Mouse (Mus musculus) MEL (cell line): Measurements from ENCODE around the gene Olfr656. TPM values are rescaled to one million over a fixed set of nuclear protein-coding genes. Genes with fewer than 3 reads are reported as not detected.

Experiments used
- DNase-seq: peaks from one replicate; pipeline ENCODE4 v3.0.0; 2011; ENCODE audit warnings: low read depth, low spot score
- H3K27ac ChIP-seq: 2 replicates; pipeline ENCODE4 v1.5.1; 2012; ENCODE audit warnings: low read depth, mild to moderate bottlenecking, control low read depth, low read length, moderate library complexity; ENCODE audit not compliant: control insufficient read depth
- H3K27me3 ChIP-seq, 2 experiments: fragments of 150-350 bp in 1 of 2; sonication (generic) in 1 of 2; 2 replicates each; pipeline ENCODE4 v1.6.1; 2012; ENCODE audit warnings: low read length in 2 of 2, mild to moderate bottlenecking in 2 of 2, improper control_type of control experiment in 1 of 2, moderate library complexity in 1 of 2; ENCODE audit not compliant: insufficient read depth in 2 of 2, control insufficient read depth in 1 of 2
- H3K36me3 ChIP-seq, 2 experiments: 2 replicates each; pipeline ENCODE4 v1.6.1; 2012 to 2014; ENCODE audit warnings: low read length in 2 of 2, improper control_type of control experiment in 1 of 2, inconsistent platforms in 1 of 2, mild to moderate bottlenecking in 1 of 2; ENCODE audit not compliant: insufficient read depth in 2 of 2, control insufficient read depth in 1 of 2
- H3K4me1 ChIP-seq, 2 experiments: fragments of 150-350 bp in 1 of 2; sonication (generic) in 1 of 2; 2 replicates each; pipeline ENCODE4 v1.6.1; 2012; ENCODE audit warnings: low read length in 2 of 2, improper control_type of control experiment in 1 of 2, mild to moderate bottlenecking in 1 of 2; ENCODE audit not compliant: insufficient read depth in 2 of 2, control insufficient read depth in 1 of 2
- H3K4me3 ChIP-seq, 2 experiments: fragments of 150-350 bp in 1 of 2; sonication (generic) in 1 of 2; 2 replicates each; pipeline ENCODE4 v1.5.1; 2012; ENCODE audit warnings: low read depth in 2 of 2, low read length in 2 of 2, mild to moderate bottlenecking in 2 of 2, moderate library complexity in 2 of 2, control low read depth in 1 of 2, improper control_type of control experiment in 1 of 2; ENCODE audit not compliant: control insufficient read depth in 1 of 2, insufficient read depth in 1 of 2
- H3K79me2 ChIP-seq: 2 replicates; pipeline ENCODE4 v1.6.1; 2012; ENCODE audit warnings: mild to moderate bottlenecking, low read length, moderate library complexity; ENCODE audit not compliant: control insufficient read depth, poor library complexity, insufficient read depth
- H3K9ac ChIP-seq: 2 replicates; pipeline ENCODE4 v1.6.1; 2012; ENCODE audit warnings: low read depth, mild to moderate bottlenecking, control low read depth, low read length, moderate library complexity; ENCODE audit not compliant: control insufficient read depth, poor library complexity, severe bottlenecking
- H3K9me3 ChIP-seq: fragments of 150-350 bp; sonication (generic); replicated peaks from 2 replicates; pipeline ENCODE4 v1.6.1; 2012; ENCODE audit warnings: mild to moderate bottlenecking, low read length, improper control_type of control experiment, moderate library complexity; ENCODE audit not compliant: insufficient read depth
- BHLHE40 ChIP-seq: IDR thresholded peaks from 2 replicates; pipeline ENCODE4 v1.6.1; 2012; ENCODE audit warnings: low read depth, mild to moderate bottlenecking, inconsistent platforms, low read length, improper control_type of control experiment, borderline replicate concordance
- CHD2 ChIP-seq: IDR thresholded peaks from 2 replicates; pipeline ENCODE4 v1.6.1; 2011; ENCODE audit warnings: low read length, improper control_type of control experiment
- E2F4 ChIP-seq: IDR thresholded peaks from 2 replicates; pipeline ENCODE4 v1.6.1; 2011; ENCODE audit warnings: low read depth, low read length, improper control_type of control experiment, borderline replicate concordance
- ELF1 ChIP-seq: IDR thresholded peaks from 2 replicates; pipeline ENCODE4 v1.6.1; 2014; ENCODE audit warnings: low read depth, mild to moderate bottlenecking, inconsistent platforms, low read length, improper control_type of control experiment, moderate library complexity
- ETS1 ChIP-seq: IDR thresholded peaks from 2 replicates; pipeline ENCODE4 v1.6.1; 2012; ENCODE audit warnings: low read depth, mild to moderate bottlenecking, inconsistent platforms, low read length, improper control_type of control experiment, moderate library complexity
- GABPA ChIP-seq: IDR thresholded peaks from 2 replicates; pipeline ENCODE4 v1.6.1; 2012; ENCODE audit warnings: low read depth, mild to moderate bottlenecking, inconsistent platforms, low read length, improper control_type of control experiment, moderate library complexity
- GATA1 ChIP-seq: IDR thresholded peaks from 2 replicates; pipeline ENCODE4 v1.6.1; 2011; ENCODE audit warnings: low read depth, low read length, improper control_type of control experiment
- HCFC1 ChIP-seq: IDR thresholded peaks from 2 replicates; pipeline ENCODE4 v1.6.1; 2012; ENCODE audit warnings: low read depth, mild to moderate bottlenecking, inconsistent platforms, low read length, improper control_type of control experiment, moderate library complexity
- JUND ChIP-seq: IDR thresholded peaks from 2 replicates; pipeline ENCODE4 v1.6.1; 2011; ENCODE audit warnings: low read depth, mild to moderate bottlenecking, improper control_type of control experiment, low read length
- KAT2A ChIP-seq: conservative IDR thresholded peaks from 2 replicates; pipeline ENCODE4 v1.6.1; 2012; ENCODE audit warnings: low read depth, low read length, improper control_type of control experiment, inconsistent platforms
- MAFK ChIP-seq: IDR thresholded peaks from 2 replicates; pipeline ENCODE4 v1.6.1; 2011; ENCODE audit warnings: low read depth, mild to moderate bottlenecking, low read length, improper control_type of control experiment, borderline replicate concordance
- MAX ChIP-seq: IDR thresholded peaks from 2 replicates; pipeline ENCODE4 v1.6.1; 2011; ENCODE audit warnings: low read length, improper control_type of control experiment
- MEF2A ChIP-seq: IDR thresholded peaks from 2 replicates; pipeline ENCODE4 v1.6.1; 2014; ENCODE audit warnings: low read depth, mild to moderate bottlenecking, inconsistent platforms, low read length, improper control_type of control experiment; ENCODE audit not compliant: poor library complexity, insufficient replicate concordance, severe bottlenecking; ENCODE audit errors: extremely low read depth
- MXI1 ChIP-seq: IDR thresholded peaks from 2 replicates; pipeline ENCODE4 v1.6.1; 2011; ENCODE audit warnings: mild to moderate bottlenecking, low read depth, low read length, improper control_type of control experiment
- MYC ChIP-seq: IDR thresholded peaks from 2 replicates; pipeline ENCODE4 v1.6.1; 2011; ENCODE audit warnings: low read depth, mild to moderate bottlenecking, low read length, improper control_type of control experiment, moderate library complexity
- NELFE ChIP-seq: IDR thresholded peaks from 2 replicates; pipeline ENCODE4 v1.6.1; 2011; ENCODE audit warnings: low read depth, low read length, improper control_type of control experiment
- POLR2AphosphoS2 ChIP-seq: IDR thresholded peaks from 2 replicates; pipeline ENCODE4 v1.6.1; 2011; ENCODE audit warnings: low read length, improper control_type of control experiment
- RAD21 ChIP-seq: IDR thresholded peaks from 2 replicates; pipeline ENCODE4 v1.6.1; 2011; ENCODE audit warnings: mild to moderate bottlenecking, low read depth, low read length, improper control_type of control experiment
- RCOR1 ChIP-seq: IDR thresholded peaks from 2 replicates; pipeline ENCODE4 v1.6.1; 2012; ENCODE audit warnings: low read depth, mild to moderate bottlenecking, inconsistent platforms, low read length, improper control_type of control experiment
- SIN3A ChIP-seq: IDR thresholded peaks from 2 replicates; pipeline ENCODE4 v1.6.1; 2012; ENCODE audit warnings: low read length, improper control_type of control experiment, inconsistent platforms
- TAL1 ChIP-seq: IDR thresholded peaks from 2 replicates; pipeline ENCODE4 v1.6.1; 2012; ENCODE audit warnings: mild to moderate bottlenecking, inconsistent platforms, low read length, moderate library complexity, mixed read lengths
- TBP ChIP-seq: IDR thresholded peaks from 2 replicates; pipeline ENCODE4 v1.8.0; 2011; ENCODE audit warnings: low read depth, low read length, improper control_type of control experiment
- UBTF ChIP-seq: IDR thresholded peaks from 2 replicates; pipeline ENCODE4 v1.6.1; 2012; ENCODE audit warnings: low read depth, mild to moderate bottlenecking, inconsistent platforms, low read length, improper control_type of control experiment, moderate library complexity, borderline replicate concordance; ENCODE audit not compliant: insufficient read depth
- USF2 ChIP-seq, 2 experiments: IDR thresholded peaks; 2 replicates each; pipeline ENCODE4 v1.6.1; 2011 to 2012; ENCODE audit warnings: improper control_type of control experiment in 2 of 2, low read length in 2 of 2, borderline replicate concordance in 1 of 2, inconsistent platforms in 1 of 2, low read depth in 1 of 2, mild to moderate bottlenecking in 1 of 2; ENCODE audit not compliant: insufficient read depth in 1 of 2
- ZC3H11A ChIP-seq: IDR thresholded peaks from 2 replicates; pipeline ENCODE4 v1.6.1; 2012; ENCODE audit warnings: low read depth, mild to moderate bottlenecking, inconsistent platforms, low read length, improper control_type of control experiment
- ZKSCAN1 ChIP-seq: IDR thresholded peaks from 2 replicates; pipeline ENCODE4 v1.6.1; 2012; ENCODE audit warnings: low read depth, mild to moderate bottlenecking, inconsistent platforms, low read length, improper control_type of control experiment, moderate library complexity
- polyA plus RNA-seq, 2 experiments: library from polyadenylated mRNA; stranded (reverse) in 1 of 2; unstranded in 1 of 2; fragments of >175 nt in 1 of 2; fragments of >200 nt in 1 of 2; gene quantifications; 2 replicates each; pipeline versions ENCODE4 v1.2.1 to v1.2.4; 2012; ENCODE audit warnings: low replicate concordance in 2 of 2, low read depth in 1 of 2; ENCODE audit not compliant: insufficient read length in 2 of 2, insufficient read depth in 1 of 2, missing spikeins in 1 of 2
- total RNA-seq: library from RNA; depleted of rRNA; stranded (reverse); fragments of 300-350 nt; gene quantifications from 2 replicates; pipeline ENCODE4 v1.2.3, GENCODE M21; 2012

The Olfr656 gene
- total and polyA plus RNA-seq, 3 experiments: not detected

- Histone ChIP-seq H3K27me3 (no peaks in the 10 kb centered on the region), H3K9me3 (no peaks in the 10 kb centered on the region), H3K79me2 (no peaks in the 10 kb centered on the region), H3K4me1 (no peaks in the 10 kb centered on the region), H3K36me3 (no peaks in the 10 kb centered on the region), H3K9ac (no peak overlapping the region), H3K27ac (no peak overlapping the region), H3K4me3 (no peak overlapping the region)
- TF ChIP-seq MAFK: no peak
- TF ChIP-seq MXI1: no peak
- no peak for TF ChIP-seq POLR2AphosphoS2
- no peak for TF ChIP-seq CHD2
- no peak for TF ChIP-seq NELFE
- TF ChIP-seq TBP: no peak
- no peak for TF ChIP-seq MEF2A
- no peak for TF ChIP-seq ETS1
- DNase-seq: no peak
Observed at GRCm38 (mm10) chr7:104588274-104588673, 25.5 kb upstream of the Olfr656 start.

DNA sequence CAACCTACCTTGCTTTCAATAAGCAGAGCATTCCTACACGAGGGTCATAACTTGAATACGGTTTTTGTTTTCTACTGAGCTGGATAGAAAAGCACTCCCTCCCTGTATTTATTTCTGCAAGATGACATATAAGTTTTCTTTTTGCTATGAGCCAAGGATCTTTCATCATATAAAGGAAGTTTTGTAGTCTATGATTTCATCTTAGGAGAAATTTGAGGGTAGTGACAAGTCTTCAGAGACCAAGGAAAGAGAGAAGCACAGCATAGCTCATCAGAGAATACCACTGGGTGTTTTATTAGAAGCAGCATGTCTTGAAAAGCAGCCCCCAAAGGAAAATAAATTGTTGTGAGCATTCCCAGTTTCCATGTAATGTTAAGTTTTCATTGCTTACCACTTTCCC, 12.1 kb upstream of the Olfr656 start, which contains the start of gene Olfr655:
TSS of gene Olfr655 (minus strand) at position 101 of the 400 bp plus-strand sequence.
- Histone ChIP-seq H3K36me3 (no peaks in the 10 kb centered on the region), H3K79me2 (no peaks in the 10 kb centered on the region), H3K9me3 (no peaks in the 10 kb centered on the region), H3K9ac (no peak within 1 kb of the TSS), H3K27me3 (no peaks in the 10 kb centered on the region), H3K4me3 (no peak within 1 kb of the TSS), H3K27ac (no peak within 1 kb of the TSS), H3K4me1 (no peaks in the 10 kb centered on the region)
- TF ChIP-seq HCFC1 (no peak), E2F4 (no peak), NELFE (no peak), USF2 (IDR thresholded peaks at IDR 0.05; ENCODE audit: borderline replicate concordance in 1 of 2, insufficient read depth in 1 of 2, low read depth in 1 of 2, low read length in 2 of 2) (no peak)
- DNase-seq: no peak

GRCm38 (mm10) chr7:104603173-104603572, 10.6 kb upstream of the Olfr656 start:
- no peaks in the 10 kb centered on the region for H3K4me1 ChIP-seq
- DNase-seq: peak; percentile 57
- no peaks in the 10 kb centered on the region for H3K9me3 ChIP-seq
- H3K9ac ChIP-seq: no peak overlapping the region
- H3K27me3 ChIP-seq: no peaks in the 10 kb centered on the region
- no peaks in the 10 kb centered on the region for H3K79me2 ChIP-seq
- H3K27ac ChIP-seq: no peak overlapping the region
- no peaks in the 10 kb centered on the region for H3K36me3 ChIP-seq
- no peak overlapping the region for H3K4me3 ChIP-seq
- TF ChIP-seq BHLHE40 (peak; percentile 84), MAX (peak; percentile 61; the same call in 1 of the 2 replicates), RCOR1 (no peak), GATA1 (no peak), ZC3H11A (peak; percentile 61), CHD2 (no peak), JUND (no peak), ZKSCAN1 (no peak), MYC (0 out of 2 replicates have a peak, but pooled peaks have one; percentile 52), RAD21 (peak; percentile 76), NELFE (no peak), ETS1 (no peak), UBTF (no peak), ELF1 (no peak), KAT2A (no peak), SIN3A (no peak), TAL1 (no peak), GABPA (no peak), E2F4 (no peak), TBP (no peak), MXI1 (no peak)
